Mouse (Mus musculus) brain, embryonic 14.5 days (tissue): ENCODE measurements around the gene Cradd. TPM values are rescaled to one million over a fixed set of nuclear protein-coding genes. Genes with fewer than 3 reads are reported as not detected.

Source experiments
- DNase-seq: peaks from one replicate; pipeline ENCODE4 v3.0.0-alpha.2; 2011; ENCODE audit warnings: low read depth
- CTCF ChIP-seq: fragments of 200-500 bp; IDR thresholded peaks from 2 replicates; pipeline ENCODE4 v1.5.1; 2012; ENCODE audit warnings: inconsistent platforms, mild to moderate bottlenecking, moderate library complexity, borderline replicate concordance; ENCODE audit not compliant: insufficient read depth, insufficient read length; ENCODE audit errors: extremely low read depth
- POLR2A ChIP-seq: fragments of 200-500 bp; IDR thresholded peaks from 2 replicates; pipeline ENCODE4 v1.6.1; 2012; ENCODE audit warnings: mild to moderate bottlenecking, inconsistent platforms, borderline replicate concordance; ENCODE audit not compliant: poor library complexity, insufficient read depth, insufficient read length, severe bottlenecking; ENCODE audit errors: extremely low read depth
- polyA plus RNA-seq: library from polyadenylated mRNA; depleted of rRNA; stranded (reverse); fragments of >200 nt; gene quantifications from 2 replicates; pipeline ENCODE4 v1.2.3, GENCODE M21; 2012

Gene Cradd
- polyA plus RNA-seq, 1 experiment = 10.1 TPM

GRCm38 (mm10) chr10:95266983-95267382, 57.0 kb downstream of the Cradd start:
- no peak for DNase-seq
- TF ChIP-seq CTCF (no peak), POLR2A (no peak)

DNA sequence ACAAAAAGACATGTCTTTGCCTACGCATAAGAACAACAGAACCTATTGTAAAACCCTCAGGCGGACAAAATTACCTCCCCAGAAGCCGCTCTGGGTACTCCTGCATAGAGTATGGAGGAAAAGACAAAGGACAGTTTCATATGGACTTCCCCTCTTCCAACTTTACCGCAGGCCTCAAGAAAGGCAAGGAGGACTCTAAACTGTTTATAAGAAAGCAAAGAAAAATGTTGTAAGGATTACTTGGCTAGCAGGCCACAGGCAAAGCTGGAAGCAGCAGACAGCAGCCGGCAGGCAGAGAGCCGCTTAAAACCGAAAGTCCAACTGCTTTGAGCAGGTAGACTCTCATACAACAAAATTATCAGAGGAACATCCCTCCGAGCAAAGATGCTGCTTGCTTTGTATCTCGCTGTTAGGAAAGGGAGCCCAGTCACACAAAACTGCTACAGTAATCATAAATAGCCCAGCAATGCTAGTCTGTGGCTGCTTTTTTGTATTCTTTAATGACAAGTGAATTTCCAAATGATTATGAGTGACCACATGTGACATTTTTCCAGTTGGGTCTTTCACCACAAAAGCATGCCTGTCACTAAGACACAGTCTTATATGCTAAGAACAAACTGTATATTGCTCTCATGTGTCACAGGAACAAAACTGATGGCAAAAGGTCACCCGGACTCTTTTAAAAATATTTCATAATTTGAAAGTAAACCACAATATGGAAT, 57.7 kb downstream of the Cradd start:
- peak; percentile 57 for DNase-seq
- TF ChIP-seq POLR2A = no peak
- TF ChIP-seq CTCF = no peak

DNA sequence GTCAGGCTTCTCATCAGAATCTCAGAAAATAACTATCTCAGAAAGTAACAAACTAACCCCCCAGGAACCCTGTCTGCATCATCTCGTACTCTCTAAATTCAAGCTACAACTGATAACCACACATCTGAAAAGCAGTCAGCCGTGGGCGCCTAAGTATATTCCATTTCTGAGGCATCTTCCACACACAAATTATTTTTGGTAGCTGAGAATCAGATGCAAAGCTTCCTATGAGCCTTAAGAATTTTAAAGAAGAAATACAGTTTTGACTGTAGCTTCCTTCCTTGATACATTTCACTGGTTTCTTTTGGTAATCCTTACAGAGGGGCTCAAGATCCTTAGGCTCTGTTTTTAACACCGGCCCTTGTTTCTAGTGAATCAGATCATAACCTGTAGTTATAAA, 58.4 kb downstream of the Cradd start:
- DNase-seq = no peak
- TF ChIP-seq CTCF = no peak
- TF ChIP-seq POLR2A = no peak

GRCm38 (mm10) chr10:95264485-95265321, 59.2 kb downstream of the Cradd start:
- DNase-seq = peak; percentile 77
- no peak for TF ChIP-seq POLR2A
- TF ChIP-seq CTCF = no peak

DNA sequence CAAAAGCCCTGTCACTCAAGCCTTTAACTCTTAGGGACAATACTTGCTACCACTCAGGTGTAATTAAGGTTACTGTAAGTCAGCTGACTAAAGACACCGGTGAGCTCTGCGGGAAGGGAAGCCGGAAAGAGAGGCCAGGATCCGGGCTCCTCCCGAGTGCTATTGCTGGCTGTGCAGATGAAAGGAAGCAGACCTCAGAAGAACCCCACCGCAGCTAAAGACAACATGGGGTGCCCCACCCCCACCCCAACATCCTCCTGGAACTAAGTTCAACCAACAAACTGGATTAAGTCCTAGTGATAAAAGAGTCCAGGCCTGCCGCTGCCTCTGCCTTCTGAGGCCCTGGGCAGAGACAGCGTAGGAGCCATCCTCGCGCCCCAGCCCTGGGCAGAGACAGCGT, 61.5 kb downstream of the Cradd start:
- TF ChIP-seq POLR2A = no peak
- no peak for TF ChIP-seq CTCF
- no peak for DNase-seq

GRCm38 (mm10) chr10:95261279-95261678, 62.7 kb downstream of the Cradd start:
- TF ChIP-seq POLR2A = no peak
- DNase-seq = no peak

DNA sequence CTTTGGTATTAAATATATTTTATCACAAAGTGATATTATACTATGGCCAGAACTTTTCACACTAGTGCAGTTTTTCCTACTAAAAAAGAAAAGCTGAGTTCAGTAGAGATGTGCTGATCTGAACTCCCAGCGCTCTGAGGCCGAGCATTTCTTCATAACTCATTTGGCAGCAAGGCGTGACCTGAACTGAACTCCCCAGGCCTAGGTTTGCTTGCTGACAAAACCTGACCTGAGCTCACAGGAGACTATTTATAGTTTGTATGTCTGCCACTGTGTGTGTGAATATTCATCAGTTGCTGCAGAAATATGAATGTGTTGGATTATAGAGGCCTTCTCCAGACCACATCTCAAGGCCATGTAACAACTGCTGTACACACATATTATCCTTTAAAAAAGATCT, 63.5 kb downstream of the Cradd start:
- TF ChIP-seq CTCF (no peak), POLR2A (no peak)
- no peak for DNase-seq

DNA sequence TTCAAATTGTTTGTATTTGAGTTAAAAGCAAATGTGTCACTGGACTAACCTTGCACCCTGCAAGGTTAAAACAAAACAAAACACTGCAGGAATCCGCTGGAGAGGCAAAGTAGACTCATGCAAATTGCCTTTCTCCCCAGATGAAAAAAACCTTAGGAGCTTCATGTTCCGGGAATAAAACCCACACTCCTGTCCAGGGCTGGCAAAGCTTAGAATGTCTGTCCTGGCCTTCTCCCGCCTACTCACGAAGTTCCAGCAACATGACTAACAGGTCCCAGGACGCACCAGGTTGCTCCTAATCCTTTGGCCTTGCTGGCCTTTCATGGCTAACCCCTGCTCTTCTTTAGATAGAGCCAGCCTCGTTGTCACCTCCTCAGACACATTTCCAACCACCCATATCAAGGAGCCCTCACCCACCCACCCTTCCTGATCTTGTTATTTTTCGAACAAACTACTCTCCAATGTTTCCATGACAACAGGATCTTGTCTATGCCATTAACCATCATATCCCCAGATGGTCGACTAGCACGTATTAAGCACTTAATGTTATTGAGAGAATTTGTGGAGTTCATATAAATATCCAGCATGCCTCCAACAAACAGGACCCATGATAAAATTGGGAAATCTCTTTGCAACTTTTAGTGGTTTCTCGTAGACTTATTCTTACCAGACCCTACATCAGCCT, 65.3 kb downstream of the Cradd start:
- peak; percentile 62 for DNase-seq
- TF ChIP-seq CTCF (no peak), POLR2A (no peak)

DNA sequence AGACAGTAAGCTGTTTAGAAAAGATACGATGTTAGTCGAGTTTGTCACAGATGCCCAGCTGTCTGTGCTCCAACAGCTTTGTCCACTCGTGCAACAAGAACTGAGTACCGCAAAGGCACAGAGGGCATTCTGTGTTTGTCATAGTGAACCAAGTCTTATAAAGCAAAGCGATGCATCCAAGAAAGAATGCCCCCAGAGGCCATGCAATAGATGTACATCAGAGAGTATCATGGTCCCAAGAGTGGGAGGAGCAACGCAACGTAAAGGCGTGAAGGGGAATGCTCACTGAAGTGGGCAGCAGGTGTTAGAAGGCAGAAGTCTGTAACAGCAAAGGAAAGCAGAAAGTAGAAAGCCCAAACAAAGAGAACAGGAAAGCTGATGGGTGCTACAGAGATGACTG, 66.0 kb downstream of the Cradd start:
- no peak for DNase-seq
- TF ChIP-seq CTCF (peak; percentile 8; the same call in 1 of the 2 replicates), POLR2A (no peak)

DNA sequence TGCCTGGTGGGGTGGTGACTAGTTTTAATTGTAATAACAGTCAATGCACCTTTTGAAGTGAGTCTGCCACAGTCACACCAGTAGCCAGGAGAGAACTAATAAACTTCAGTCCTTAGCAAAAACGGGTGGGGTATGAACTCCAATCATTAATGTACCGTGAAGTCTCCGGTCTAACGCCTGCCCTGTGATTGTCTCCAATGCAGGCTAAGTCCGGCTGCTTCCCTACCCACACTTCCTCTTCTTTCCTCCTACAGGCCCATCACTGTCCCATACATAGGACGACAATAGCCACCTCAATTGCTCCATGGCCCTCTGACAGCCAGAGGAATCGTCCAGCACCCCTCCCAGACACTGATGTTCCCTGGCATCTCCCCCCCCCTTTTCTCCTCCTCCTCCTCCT, 67.8 kb downstream of the Cradd start:
- no peak for DNase-seq
- TF ChIP-seq POLR2A = no peak
- no peak for TF ChIP-seq CTCF

DNA sequence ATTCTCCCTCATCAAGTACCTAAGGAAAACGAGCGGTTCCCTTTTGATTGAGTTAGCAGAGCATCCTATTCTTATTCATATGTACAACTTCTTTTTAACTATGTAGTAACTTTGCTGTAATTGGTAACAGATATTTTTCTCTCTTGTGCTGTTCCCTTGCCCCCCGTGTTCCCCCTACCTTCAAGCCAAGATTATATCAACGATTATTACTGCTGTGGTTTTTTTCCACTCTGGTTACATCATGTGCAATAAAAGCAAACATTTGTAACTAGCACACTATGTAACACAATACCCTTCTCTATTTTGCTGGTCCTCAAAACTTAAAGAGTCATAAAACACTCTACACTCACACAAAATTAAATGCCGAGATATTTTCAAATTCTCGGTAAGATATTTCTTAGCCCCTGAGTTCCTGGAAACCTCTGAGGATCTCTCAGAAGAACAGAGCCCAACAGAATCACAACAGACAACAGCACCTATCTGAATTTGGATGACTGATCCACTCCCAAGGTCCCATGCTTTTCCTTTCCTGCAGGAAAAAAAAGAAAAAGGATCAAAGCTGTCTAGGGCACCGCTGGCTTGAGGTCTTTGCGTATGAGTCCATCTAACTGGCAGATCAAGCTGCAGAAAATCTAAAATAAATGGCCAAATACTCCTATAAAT, 68.8 kb downstream of the Cradd start:
- no peak for DNase-seq
- TF ChIP-seq POLR2A (no peak), CTCF (no peak)

- DNase-seq = peak; percentile 73
- TF ChIP-seq CTCF (no peak), POLR2A (no peak)
Measured at GRCm38 (mm10) chr10:95254453-95255001, 69.4 kb downstream of the Cradd start.
